In genomic region chr2:72508891-72509290, GRCm38 (mm10) we compare ENCODE assay signal across 20 mouse cellular contexts. TPM values are rescaled to one million over a fixed set of nuclear protein-coding genes. Genes with fewer than 3 reads are reported as not detected.
A peak's percentile ranks its signal among the peaks of the same experiment; 100 is the strongest.
DNase-seq lines count a peak whose midpoint lies in the region; ATAC-seq lines count a peak whose summit lies in the region.
"Had no signal": no experiment of that assay in that cellular context is flagged by ENCODE, and none has a peak within 500 bp of the region (broad histone marks: within the 10 kb centered on the region; RNA-seq: fewer than 3 reads in every experiment).

No protein-coding gene starts in this region.

- no peak overlapping the region for H3K4me3 ChIP-seq in forebrain, embryonic 15.5 days
- H3K4me3 ChIP-seq in forebrain, embryonic 13.5 days: no peak overlapping the region
- no peak overlapping the region for H3K4me3 ChIP-seq in heart, embryonic 11.5 days (ENCODE audit: low read depth, low read length)
- H3K4me3 ChIP-seq: forebrain, embryonic 12.5 days; hindbrain, embryonic 12.5 days had no signal

- DNase-seq in adrenal gland, postnatal 10 days: peak; percentile 58
- DNase-seq in adrenal gland, postnatal 4 days (ENCODE audit: low spot score in 2 of 2): no peak
- DNase-seq in heart, adult 11 months: peak; percentile 86
- peak; percentile 31 for DNase-seq in heart, postnatal 4 days
- DNase-seq in heart, postnatal 25 days (ENCODE audit: low spot score): no peak
- DNase-seq: adrenal gland, postnatal 25 days; B cell, adult 2 months; cerebellum, adult 2 months; kidney, adult 8-10 months had no signal

- intact Hi-C loops in heart, postnatal 25 days (cut with DNase I): no loop called here

- H3K36me3 ChIP-seq in forebrain, embryonic 15.5 days: no peaks in the 10 kb centered on the region
- no peaks in the 10 kb centered on the region for H3K36me3 ChIP-seq in forebrain, embryonic 13.5 days (ENCODE audit: poor library complexity, severe bottlenecking)
- H3K36me3 ChIP-seq in heart, embryonic 11.5 days (ENCODE audit: control insufficient read depth, insufficient read depth, low read length): no peaks in the 10 kb centered on the region
- H3K36me3 ChIP-seq: forebrain, embryonic 12.5 days; G1E; heart, embryonic 15.5 days; hindbrain, embryonic 12.5 days had no signal

- no peak overlapping the region for H3K4me2 ChIP-seq in forebrain, embryonic 15.5 days (replicated peaks)
- no peak overlapping the region for H3K4me2 ChIP-seq in forebrain, embryonic 13.5 days
- H3K4me2 ChIP-seq in heart, embryonic 11.5 days: no peak overlapping the region
- H3K4me2 ChIP-seq: forebrain, embryonic 12.5 days had no signal

- no peaks in the 10 kb centered on the region for H3K27me3 ChIP-seq in forebrain, embryonic 15.5 days
- no peaks in the 10 kb centered on the region for H3K27me3 ChIP-seq in forebrain, embryonic 13.5 days
- H3K27me3 ChIP-seq in heart, embryonic 11.5 days (ENCODE audit: control insufficient read depth, insufficient read depth, low read length): no peaks in the 10 kb centered on the region
- H3K27me3 ChIP-seq: heart, embryonic 15.5 days had no signal

- H3K4me1 ChIP-seq in forebrain, embryonic 15.5 days: peaks cover 16% of the 10 kb centered on the region
- peaks cover 12% of the 10 kb centered on the region for H3K4me1 ChIP-seq in forebrain, embryonic 13.5 days
- H3K4me1 ChIP-seq in heart, embryonic 11.5 days (ENCODE audit: control insufficient read depth, insufficient read depth, low read length): peaks cover 9% of the 10 kb centered on the region; the same call in 1 of the 2 replicates

- no peak overlapping the region for H3K9ac ChIP-seq in forebrain, embryonic 15.5 days (replicated peaks)
- no peak overlapping the region for H3K9ac ChIP-seq in forebrain, embryonic 13.5 days
- no peak overlapping the region for H3K9ac ChIP-seq in heart, embryonic 11.5 days (ENCODE audit: low read depth, low read length)
- H3K9ac ChIP-seq: forebrain, embryonic 12.5 days; heart, embryonic 15.5 days; hindbrain, embryonic 12.5 days had no signal

- ATAC-seq in forebrain, embryonic 15.5 days (replicated peaks): no peak
- no peak for ATAC-seq in forebrain, embryonic 13.5 days
- ATAC-seq in heart, embryonic 11.5 days (replicated peaks; ENCODE audit: insufficient number of reproducible peaks, low FRiP score, low TSS enrichment): no peak
- ATAC-seq: CD4-positive, CD25-positive, alpha-beta regulatory T cell, adult 4 months; hindbrain, embryonic 16.5 days; inflammation-experienced regulatory T-cells, adult 6 months; intestine, postnatal 0 days had no signal

- H3K27ac ChIP-seq in forebrain, embryonic 15.5 days (replicated peaks): peak overlapping the region; percentile 33; the same call in 1 of the 2 replicates
- no peak overlapping the region for H3K27ac ChIP-seq in forebrain, embryonic 13.5 days
- H3K27ac ChIP-seq in heart, embryonic 11.5 days (ENCODE audit: low read depth, low read length): no peak overlapping the region
- H3K27ac ChIP-seq: heart, embryonic 15.5 days; hindbrain, embryonic 12.5 days had no signal

- 88% methylated on average over 8 of the region's 8 CpGs for WGBS in forebrain, embryonic 15.5 days
- WGBS in forebrain, embryonic 13.5 days: 92% methylated on average over 8 of the region's 8 CpGs
- WGBS in heart, embryonic 11.5 days (ENCODE audit: insufficient replicate concordance): 78% methylated on average over 8 of the region's 8 CpGs

- H3K9me3 ChIP-seq in forebrain, embryonic 15.5 days: no peaks in the 10 kb centered on the region
- H3K9me3 ChIP-seq in forebrain, embryonic 13.5 days (replicated peaks): no peaks in the 10 kb centered on the region
- no peaks in the 10 kb centered on the region for H3K9me3 ChIP-seq in heart, embryonic 11.5 days (replicated peaks; ENCODE audit: control insufficient read depth, low read length)
- H3K9me3 ChIP-seq: forebrain, embryonic 12.5 days; G1E; heart, embryonic 15.5 days; hindbrain, embryonic 12.5 days had no signal

RNA-seq across cellular contexts. Expression of gene Cdca7, which starts 32.9 kb away (rescaled TPM):
- 10 to 100 TPM in 1 of 2 experiments, 1 to 10 TPM in 1; 9.5 to 14.5 TPM for total RNA-seq in adrenal gland, postnatal 10 days (2021)
- total RNA-seq in adrenal gland, postnatal 4 days (2021): 10 to 100 TPM; 22.9 to 25.7 TPM
- 122 and 125 TPM in 2 replicates for polyA plus RNA-seq in forebrain, embryonic 15.5 days (2015; fragmentation: Nextera tagmentation; extraction: Ambion mirVana)
- 198 and 207 TPM in 2 replicates for polyA plus RNA-seq in forebrain, embryonic 13.5 days (2015; fragmentation: Nextera tagmentation; extraction: Ambion mirVana)
- 61.8 and 64.3 TPM in 2 replicates for polyA plus RNA-seq in heart, embryonic 11.5 days (2014; fragmentation: Nextera tagmentation; extraction: Ambion mirVana)
- total RNA-seq in heart, postnatal 4 days (2021): 10 to 100 TPM; 17.1 to 19.3 TPM
- total RNA-seq in heart, postnatal 25 days (2021): 1 to 10 TPM; 1.4 to 1.6 TPM

Comparison
In these comparisons a context has a peak if more than half of its experiments do, and no peak if none do; other contexts are left out.
1. DNase-seq: peak in adrenal gland, postnatal 10 days (single experiment), heart, adult 11 months (single experiment) and heart, postnatal 4 days (single experiment); none in adrenal gland, postnatal 4 days (0 of 2) and heart, postnatal 25 days (single experiment).
2. RNA of gene Cdca7, which starts 32.9 kb away (total RNA-seq): 22.9 to 25.7 TPM in adrenal gland, postnatal 4 days, 17.1 to 19.3 TPM in heart, postnatal 4 days and 9.5 to 14.5 TPM in adrenal gland, postnatal 10 days; 1.4 to 1.6 TPM in heart, postnatal 25 days; every median in the first group is over 4 times any median in the second.